Mouse (Mus musculus) lung, embryonic 14.5 days (tissue): ENCODE measurements at regions not wholly inside any gene's neighbourhood (a gene's known extent, or its start where the extent isn't known, plus 50 kb on each side); places are given as distances from the start of the nearest gene placed in this dataset.

Source experiments
- ATAC-seq: fragments of 200-750 bp; cut with Nextera tagmentation; 2 replicates; pipeline ENCODE4 v1.8.0; 2017; ENCODE audit warnings: mild to moderate bottlenecking, moderate TSS enrichment, moderate library complexity; ENCODE audit not compliant: insufficient read depth
- DNase-seq: peaks from one replicate; pipeline ENCODE4 v3.0.0-alpha.2; 2015
- H3K27ac ChIP-seq: fragments of 300-500 bp; sonication (generic); 2 replicates; pipeline ENCODE4 v1.5.1; 2014; ENCODE audit warnings: low read depth, mild to moderate bottlenecking, moderate library complexity
- H3K27me3 ChIP-seq: fragments of 300-500 bp; sonication (generic); 2 replicates; pipeline ENCODE4 v1.6.1; 2014; ENCODE audit warnings: low read length, control low read depth; ENCODE audit not compliant: insufficient read depth
- H3K36me3 ChIP-seq: fragments of 300-500 bp; sonication (generic); 2 replicates; pipeline ENCODE4 v1.6.1; 2014; ENCODE audit warnings: control low read depth; ENCODE audit not compliant: insufficient read depth
- H3K4me1 ChIP-seq: fragments of 300-500 bp; sonication (generic); 2 replicates; pipeline ENCODE4 v1.6.1; 2014; ENCODE audit warnings: antibody characterized with exemption, control low read depth; ENCODE audit not compliant: insufficient read depth
- H3K4me2 ChIP-seq: fragments of 300-500 bp; sonication (generic); 2 replicates; pipeline ENCODE4 v1.6.1; 2014; ENCODE audit warnings: mild to moderate bottlenecking
- H3K4me3 ChIP-seq: fragments of 300-500 bp; sonication (generic); 2 replicates; pipeline ENCODE4 v1.5.1; 2014; ENCODE audit warnings: low read depth, low read length
- H3K9ac ChIP-seq: fragments of 300-500 bp; sonication (generic); 2 replicates; pipeline ENCODE4 v1.6.1; 2014
- H3K9me3 ChIP-seq: fragments of 300-500 bp; sonication (generic); 2 replicates; pipeline ENCODE4 v1.6.1; 2016; ENCODE audit warnings: low read depth, low read length, control low read depth
- CTCF ChIP-seq: IDR thresholded peaks from 2 replicates; pipeline ENCODE4 v1.5.1; 2016; ENCODE audit warnings: antibody characterized with exemption, low read depth
- WGBS: fragments of 180-500 bp; shearing (Covaris S2); extraction: QIAGEN DNeasy Blood & Tissue Kit; methylation state at CpG from one replicate; pipeline ENCODE4 v1.1.7; 2014; 5-methylcytosine and 5-hydroxymethylcytosine counted together

GRCm38 (mm10) chr17:80818477-80819028, 90.3 kb upstream of the Map4k3 start:
- Histone ChIP-seq H3K4me2 (no peak overlapping the region), H3K4me1 (0 out of 2 replicates have a peak, but pooled peaks cover 8% of the 10 kb centered on the region), H3K9me3 (peaks cover 4% of the 10 kb centered on the region; the same call in 1 of the 2 replicates), H3K27me3 (no peaks in the 10 kb centered on the region), H3K9ac (no peak overlapping the region), H3K27ac (no peak overlapping the region), H3K36me3 (no peaks in the 10 kb centered on the region), H3K4me3 (no peak overlapping the region)
- DNase-seq (peak; percentile 41), ATAC-seq (no peak)
- TF ChIP-seq CTCF, result no peak
- 43% methylated on average over 9 of the region's 9 CpGs for WGBS

- no peak overlapping the region for H3K27ac ChIP-seq
- ATAC-seq (no peak), DNase-seq (no peak)
- H3K27me3 ChIP-seq, result no peaks in the 10 kb centered on the region
- H3K4me1 ChIP-seq, result 0 out of 2 replicates have a peak, but pooled peaks cover 12% of the 10 kb centered on the region
- TF ChIP-seq CTCF, result peak; percentile 74
- WGBS, result 64% methylated on average over 4 of the region's 4 CpGs
- peaks cover 4% of the 10 kb centered on the region; the same call in 1 of the 2 replicates for H3K9me3 ChIP-seq
- H3K4me3 ChIP-seq, result no peak overlapping the region
- no peak overlapping the region for H3K9ac ChIP-seq
- no peak overlapping the region for H3K4me2 ChIP-seq
- no peaks in the 10 kb centered on the region for H3K36me3 ChIP-seq
Measured at GRCm38 (mm10) chr17:80815747-80816146, 87.5 kb upstream of the Map4k3 start.

DNA sequence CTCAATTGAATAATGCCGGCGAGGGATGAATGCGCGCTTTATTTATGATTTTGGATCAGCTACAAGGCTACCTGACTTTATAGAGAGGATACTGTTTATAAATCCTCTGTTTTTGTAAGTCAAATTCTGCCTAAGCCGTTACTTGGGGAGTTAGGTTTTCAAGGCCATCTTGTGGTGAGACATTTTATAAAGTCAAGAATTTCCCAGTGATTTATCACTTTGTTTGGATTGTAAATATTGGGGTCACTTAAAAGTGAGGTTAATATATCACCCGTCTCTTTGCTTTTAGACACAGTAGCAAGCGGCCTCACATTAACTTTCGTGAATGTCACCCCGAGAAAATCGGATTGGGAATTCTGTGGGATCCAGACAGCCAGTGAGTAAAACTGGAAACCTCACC, 84.9 kb upstream of the Map4k3 start:
- DNase-seq (no peak), ATAC-seq (no peak)
- Histone ChIP-seq H3K27ac (no peak overlapping the region), H3K4me3 (no peak overlapping the region), H3K4me2 (no peak overlapping the region), H3K36me3 (no peaks in the 10 kb centered on the region), H3K9me3 (peaks cover 4% of the 10 kb centered on the region; the same call in 1 of the 2 replicates), H3K27me3 (no peaks in the 10 kb centered on the region), H3K4me1 (0 out of 2 replicates have a peak, but pooled peaks cover 9% of the 10 kb centered on the region), H3K9ac (no peak overlapping the region)
- no peak for TF ChIP-seq CTCF
- WGBS, result 56% methylated on average over 10 of the region's 10 CpGs

DNA sequence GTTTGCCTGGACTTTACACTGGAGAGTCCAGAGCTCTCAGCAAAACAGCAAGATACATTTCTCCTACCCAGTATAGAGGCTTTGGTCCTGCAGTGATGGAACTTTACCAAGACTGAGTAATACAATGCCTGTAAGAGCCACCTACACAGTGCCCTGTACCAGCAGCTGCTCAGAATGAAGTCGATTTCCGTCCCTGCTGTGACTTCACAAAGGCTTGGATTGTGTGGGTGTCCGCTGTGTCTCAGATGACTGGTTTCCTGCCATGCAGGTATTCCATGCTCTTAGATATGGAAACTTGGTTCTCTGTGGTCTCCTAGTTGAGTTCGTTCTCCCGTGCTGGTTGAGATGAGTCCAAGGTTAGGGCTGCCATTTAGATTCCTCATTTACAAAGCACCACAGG, 81.0 kb upstream of the Map4k3 start:
- DNase-seq, result no peak
- H3K36me3 ChIP-seq, result no peaks in the 10 kb centered on the region
- H3K4me3 ChIP-seq, result no peak overlapping the region
- no peak overlapping the region for H3K9ac ChIP-seq
- H3K27me3 ChIP-seq, result no peaks in the 10 kb centered on the region
- no peak for ATAC-seq
- 0 out of 2 replicates have a peak, but pooled peaks cover 11% of the 10 kb centered on the region for H3K4me1 ChIP-seq
- WGBS, result 87% methylated on average over 5 of the region's 5 CpGs
- no peak for TF ChIP-seq CTCF
- no peaks in the 10 kb centered on the region for H3K9me3 ChIP-seq
- no peak overlapping the region for H3K4me2 ChIP-seq
- no peak overlapping the region for H3K27ac ChIP-seq

DNA sequence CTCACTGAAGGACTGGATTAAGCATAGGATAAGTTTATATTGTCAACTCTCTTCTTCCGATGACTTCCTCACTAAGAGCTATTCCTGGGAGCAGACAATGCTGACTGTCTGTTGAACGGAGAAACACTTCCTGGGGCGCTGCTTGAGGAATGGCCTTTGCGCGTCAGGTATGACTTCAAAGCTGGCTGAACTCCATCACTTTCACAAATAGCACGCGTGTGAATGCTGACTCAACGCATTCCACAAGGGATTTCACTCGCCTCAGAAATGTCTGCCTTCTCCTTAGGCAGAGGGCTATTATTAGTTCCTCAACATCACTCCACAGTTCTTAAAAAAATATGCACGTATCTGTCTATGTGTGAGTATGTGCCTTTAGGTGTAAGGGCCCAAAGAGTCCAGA, 79.8 kb upstream of the Map4k3 start:
- Histone ChIP-seq H3K4me2 (no peak overlapping the region), H3K27ac (no peak overlapping the region), H3K27me3 (no peaks in the 10 kb centered on the region), H3K9ac (no peak overlapping the region), H3K9me3 (no peaks in the 10 kb centered on the region), H3K4me1 (0 out of 2 replicates have a peak, but pooled peaks cover 5% of the 10 kb centered on the region), H3K4me3 (no peak overlapping the region), H3K36me3 (no peaks in the 10 kb centered on the region)
- WGBS, result 39% methylated on average over 10 of the region's 10 CpGs
- DNase-seq, result peak; percentile 71
- no peak for TF ChIP-seq CTCF
- 0 out of 2 replicates have a peak, but pooled peaks have one; percentile 16 for ATAC-seq

DNA sequence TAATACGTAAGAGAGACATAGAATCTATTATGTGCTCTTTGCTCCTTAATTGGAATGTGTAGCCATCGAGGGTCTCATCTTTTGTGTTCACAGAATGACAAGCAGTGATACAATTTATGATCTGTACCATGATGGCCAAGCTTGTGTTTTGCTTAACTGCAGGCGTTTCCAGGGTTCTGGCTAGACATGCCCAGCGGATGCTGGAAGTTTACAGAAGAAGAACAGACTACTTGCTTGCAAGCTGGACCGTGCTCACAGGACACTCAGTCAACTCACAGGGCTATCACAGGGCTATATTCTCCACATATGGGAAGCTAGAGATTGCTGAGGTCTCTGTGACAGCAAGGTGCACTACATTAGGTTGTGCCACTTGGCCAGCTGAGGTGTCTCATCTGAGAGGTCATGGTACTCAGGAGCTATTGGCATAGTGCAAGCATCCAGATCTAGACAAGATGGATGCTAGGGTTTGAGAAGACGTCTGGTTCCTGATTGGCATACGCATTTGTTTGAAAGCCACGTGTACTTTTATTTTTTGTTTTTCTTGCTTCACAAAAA, 75.2 kb upstream of the Map4k3 start:
- peak; percentile 95 for DNase-seq
- peak overlapping the region; percentile 61; the same call in 1 of the 2 replicates for H3K27ac ChIP-seq
- 38% methylated on average over 8 of the region's 8 CpGs for WGBS

GRCm38 (mm10) chr17:80802622-80803021, 74.3 kb upstream of the Map4k3 start:
- DNase-seq (peak; percentile 80), ATAC-seq (peak; percentile 35)
- Histone ChIP-seq H3K36me3 (no peaks in the 10 kb centered on the region), H3K27me3 (no peaks in the 10 kb centered on the region), H3K4me2 (peak overlapping the region; percentile 52), H3K9me3 (no peaks in the 10 kb centered on the region), H3K9ac (no peak overlapping the region), H3K4me3 (no peak overlapping the region), H3K27ac (peak overlapping the region; percentile 95), H3K4me1 (peaks cover 24% of the 10 kb centered on the region)
- 16% methylated on average over 10 of the region's 10 CpGs for WGBS
- no peak for TF ChIP-seq CTCF

More for the DNA sequence above, 75.2 kb upstream of the Map4k3 start:
- TF ChIP-seq CTCF, result no peak
- Histone ChIP-seq H3K9me3 (no peaks in the 10 kb centered on the region), H3K4me2 (no peak overlapping the region), H3K36me3 (no peaks in the 10 kb centered on the region), H3K9ac (no peak overlapping the region), H3K27me3 (no peaks in the 10 kb centered on the region), H3K4me3 (no peak overlapping the region), H3K4me1 (peaks cover 29% of the 10 kb centered on the region)
- peak; percentile 81 for ATAC-seq
